Mouse (Mus musculus): ENCODE measurements around the gene Zfp422.
"Not testable (repeated sequence)": the region's sequence is repeated elsewhere in the genome, so short reads cannot be mapped to it uniquely, and the experiment has no call there.

The Zfp422 gene

GRCm38 (mm10) chr6:116607230-116607629, 21.6 kb downstream of the Zfp422 start:
- in situ Hi-C loops (cut with MboI, MseI) = no loop called here

- in situ Hi-C loops (cut with MboI, MseI) = not testable (repeated sequence)
These were observed 27.8 kb downstream of the Zfp422 start for GRCm38 (mm10) chr6:116600969-116601368.

- in situ Hi-C loops (cut with MboI, MseI) = no loop called here
These were observed 44.7 kb downstream of the Zfp422 start, which contains the start of gene Olfr215 for GRCm38 (mm10) chr6:116584095-116584494. Olfr215 (minus strand) TSS chr6:116584195.
